Mouse (Mus musculus) liver, embryonic 14.5 days (tissue): ENCODE measurements around the gene Samd15.
"Not testable (repeated sequence)": the region's sequence is repeated elsewhere in the genome, so short reads cannot be mapped to it uniquely, and the experiment has no call there.

Experiments used
- CTCF ChIP-seq: IDR thresholded peaks from 2 replicates; pipeline ENCODE4 v1.5.1; 2016; ENCODE audit warnings: antibody characterized with exemption, low read depth, control low read depth
- EP300 ChIP-seq: IDR thresholded peaks from 2 replicates; pipeline ENCODE4 v1.6.1; 2016; ENCODE audit warnings: antibody characterized with exemption, low read depth

- not testable (repeated sequence) for TF ChIP-seq CTCF, EP300
Observed at GRCm38 (mm10) chr12:87154448-87154847, 45.1 kb upstream of the Samd15 start.
